Mouse (Mus musculus) hindbrain, embryonic 15.5 days (tissue): ENCODE results near the gene Slc30a5. TPM values are rescaled to one million over a fixed set of nuclear protein-coding genes. Genes with fewer than 3 reads are reported as not detected.
A peak's percentile ranks its signal among the peaks of the same experiment; 100 is the strongest.

Experiments
- ATAC-seq: fragments of 200-750 bp; cut with Nextera tagmentation; 2 replicates; pipeline ENCODE4 v1.8.0; 2017; ENCODE audit warnings: low read depth, moderate number of reproducible peaks, moderate TSS enrichment; ENCODE audit not compliant: low FRiP score
- H3K27ac ChIP-seq: fragments of 300-500 bp; sonication (generic); replicated peaks from 2 replicates; pipeline ENCODE4 v1.5.1; 2015; ENCODE audit warnings: mild to moderate bottlenecking, inconsistent platforms
- H3K27me3 ChIP-seq: fragments of 300-500 bp; sonication (generic); 2 replicates; pipeline ENCODE4 v1.6.1; 2015; ENCODE audit warnings: control low read depth, inconsistent platforms
- H3K36me3 ChIP-seq: fragments of 300-500 bp; sonication (generic); 2 replicates; pipeline ENCODE4 v1.6.1; 2015; ENCODE audit warnings: control low read depth, inconsistent platforms
- H3K4me1 ChIP-seq: fragments of 300-500 bp; sonication (generic); replicated peaks from 2 replicates; pipeline ENCODE4 v1.6.1; 2015; ENCODE audit warnings: control low read depth, inconsistent platforms
- H3K4me2 ChIP-seq: fragments of 300-500 bp; sonication (generic); 2 replicates; pipeline ENCODE4 v1.6.1; 2015; ENCODE audit warnings: moderate library complexity, mild to moderate bottlenecking, inconsistent platforms
- H3K4me3 ChIP-seq: fragments of 300-500 bp; sonication (generic); 2 replicates; pipeline ENCODE4 v1.5.1; 2015; ENCODE audit warnings: mild to moderate bottlenecking, inconsistent platforms
- H3K9ac ChIP-seq: fragments of 300-500 bp; sonication (generic); 2 replicates; pipeline ENCODE4 v1.6.1; 2015; ENCODE audit warnings: inconsistent platforms
- H3K9me3 ChIP-seq: fragments of 300-500 bp; sonication (generic); 2 replicates; pipeline ENCODE4 v1.6.1; 2016; ENCODE audit warnings: control low read depth, inconsistent platforms
- WGBS: fragments of 180-500 bp; shearing (Covaris S2); methylation state at CpG from one replicate; pipeline ENCODE4 v1.1.7; 2015; 5-methylcytosine and 5-hydroxymethylcytosine counted together
- polyA plus RNA-seq: library from polyadenylated mRNA; unstranded; fragments of >200 nt; fragmentation: Nextera tagmentation; extraction: Ambion mirVana; gene quantifications from 2 replicates; pipeline ENCODE4 v1.2.1, GENCODE M21; 2015

Slc30a5 gene
- 33.8 and 35.6 TPM in 2 replicates for polyA plus RNA-seq

- no peaks in the 10 kb centered on the region for H3K27me3 ChIP-seq
- no peaks in the 10 kb centered on the region for H3K9me3 ChIP-seq
- H3K27ac ChIP-seq, result peak within 1 kb of the TSS; percentile 87
- no peaks in the 10 kb centered on the region for H3K36me3 ChIP-seq
- H3K4me3 ChIP-seq, result peak within 1 kb of the TSS; percentile 77
- peaks cover 22% of the 10 kb centered on the region for H3K4me1 ChIP-seq
- ATAC-seq, result peak; percentile 98
- peak within 1 kb of the TSS; percentile 86 for H3K4me2 ChIP-seq
- H3K9ac ChIP-seq, result peak within 1 kb of the TSS; percentile 88
- WGBS, result under 1% methylated on average over 52 of the region's 94 CpGs
These were observed at the start of gene Slc30a5 for GRCm38 (mm10) chr13:100832741-100833639. Gene Slc30a5, minus strand, starts transcription at chr13:100833427.

GRCm38 (mm10) chr13:100881944-100882343, 48.7 kb upstream of the Slc30a5 start:
- Histone ChIP-seq H3K4me3 (no peak overlapping the region), H3K4me1 (no peaks in the 10 kb centered on the region), H3K36me3 (no peaks in the 10 kb centered on the region), H3K27ac (no peak overlapping the region), H3K9ac (no peak overlapping the region), H3K9me3 (no peaks in the 10 kb centered on the region), H3K27me3 (no peaks in the 10 kb centered on the region), H3K4me2 (no peak overlapping the region)
- WGBS, result 89% methylated on average over 2 of the region's 2 CpGs
- ATAC-seq, result no peak

- Histone ChIP-seq H3K9ac (no peak overlapping the region), H3K4me3 (no peak overlapping the region), H3K4me1 (no peaks in the 10 kb centered on the region), H3K27me3 (no peaks in the 10 kb centered on the region), H3K9me3 (no peaks in the 10 kb centered on the region), H3K36me3 (no peaks in the 10 kb centered on the region), H3K27ac (no peak overlapping the region), H3K4me2 (no peak overlapping the region)
- WGBS, result 79% methylated on average over 3 of the region's 3 CpGs
- ATAC-seq, result no peak
These were observed 46.6 kb upstream of the Slc30a5 start for GRCm38 (mm10) chr13:100879806-100880205.

GRCm38 (mm10) chr13:100879326-100879725, 46.1 kb upstream of the Slc30a5 start:
- H3K9me3 ChIP-seq, result no peaks in the 10 kb centered on the region
- WGBS, result 61% methylated on average over 3 of the region's 3 CpGs
- no peak for ATAC-seq

GRCm38 (mm10) chr13:100878264-100878663, 45.0 kb upstream of the Slc30a5 start:
- Histone ChIP-seq H3K4me2 (no peak overlapping the region), H3K4me3 (no peak overlapping the region), H3K4me1 (0 out of 2 replicates have a peak, but pooled peaks cover 3% of the 10 kb centered on the region), H3K36me3 (no peaks in the 10 kb centered on the region), H3K27ac (no peak overlapping the region), H3K27me3 (no peaks in the 10 kb centered on the region), H3K9me3 (no peaks in the 10 kb centered on the region), H3K9ac (no peak overlapping the region)
- 88% methylated on average over 3 of the region's 3 CpGs for WGBS
- no peak for ATAC-seq

More at GRCm38 (mm10) chr13:100879326-100879725, 46.1 kb upstream of the Slc30a5 start:
- Histone ChIP-seq H3K9ac (no peak overlapping the region), H3K36me3 (no peaks in the 10 kb centered on the region), H3K4me1 (0 out of 2 replicates have a peak, but pooled peaks cover 3% of the 10 kb centered on the region), H3K27ac (no peak overlapping the region), H3K4me3 (no peak overlapping the region), H3K27me3 (no peaks in the 10 kb centered on the region), H3K4me2 (no peak overlapping the region)

- Histone ChIP-seq H3K36me3 (no peaks in the 10 kb centered on the region), H3K27me3 (no peaks in the 10 kb centered on the region), H3K27ac (no peak overlapping the region), H3K4me3 (no peak overlapping the region), H3K4me2 (no peak overlapping the region), H3K9me3 (no peaks in the 10 kb centered on the region), H3K9ac (no peak overlapping the region), H3K4me1 (0 out of 2 replicates have a peak, but pooled peaks cover 3% of the 10 kb centered on the region)
- 92% methylated on average over 3 of the region's 3 CpGs for WGBS
- no peak for ATAC-seq
These were observed 44.5 kb upstream of the Slc30a5 start for GRCm38 (mm10) chr13:100877703-100878102.

GRCm38 (mm10) chr13:100875103-100875502, 41.9 kb upstream of the Slc30a5 start:
- Histone ChIP-seq H3K4me1 (peaks cover 14% of the 10 kb centered on the region), H3K9ac (no peak overlapping the region), H3K36me3 (no peaks in the 10 kb centered on the region), H3K27me3 (no peaks in the 10 kb centered on the region), H3K9me3 (no peaks in the 10 kb centered on the region), H3K4me3 (no peak overlapping the region), H3K4me2 (no peak overlapping the region), H3K27ac (no peak overlapping the region)
- 44% methylated on average over 4 of the region's 4 CpGs for WGBS
- ATAC-seq, result no peak

GRCm38 (mm10) chr13:100874588-100874987, 41.4 kb upstream of the Slc30a5 start:
- ATAC-seq, result 0 out of 2 replicates have a peak, but pooled peaks have one; percentile 13
- peak overlapping the region; percentile 41; the same call in 1 of the 2 replicates for H3K27ac ChIP-seq
- WGBS, result 24% methylated on average over 3 of the region's 3 CpGs

GRCm38 (mm10) chr13:100873530-100873929, 40.3 kb upstream of the Slc30a5 start:
- ATAC-seq, result no peak
- 82% methylated on average over 8 of the region's 8 CpGs for WGBS
- Histone ChIP-seq H3K4me2 (no peak overlapping the region), H3K9me3 (no peaks in the 10 kb centered on the region), H3K4me1 (peaks cover 14% of the 10 kb centered on the region), H3K27ac (no peak overlapping the region), H3K27me3 (no peaks in the 10 kb centered on the region), H3K9ac (no peak overlapping the region), H3K36me3 (no peaks in the 10 kb centered on the region), H3K4me3 (no peak overlapping the region)

More at GRCm38 (mm10) chr13:100874588-100874987, 41.4 kb upstream of the Slc30a5 start:
- no peak overlapping the region for H3K4me3 ChIP-seq
- peaks cover 14% of the 10 kb centered on the region for H3K4me1 ChIP-seq
- H3K9ac ChIP-seq, result no peak overlapping the region
- H3K9me3 ChIP-seq, result no peaks in the 10 kb centered on the region
- H3K4me2 ChIP-seq, result no peak overlapping the region
- H3K36me3 ChIP-seq, result no peaks in the 10 kb centered on the region
- no peaks in the 10 kb centered on the region for H3K27me3 ChIP-seq

GRCm38 (mm10) chr13:100871445-100872171, 38.4 kb upstream of the Slc30a5 start:
- ATAC-seq, result peak; percentile 63; the same call in 1 of the 2 replicates
- H3K36me3 ChIP-seq, result no peaks in the 10 kb centered on the region
- H3K4me3 ChIP-seq, result no peak overlapping the region
- H3K27me3 ChIP-seq, result no peaks in the 10 kb centered on the region
- no peaks in the 10 kb centered on the region for H3K9me3 ChIP-seq
- no peak overlapping the region for H3K9ac ChIP-seq
- H3K4me1 ChIP-seq, result peaks cover 14% of the 10 kb centered on the region
- peak overlapping the region; percentile 25 for H3K4me2 ChIP-seq
- H3K27ac ChIP-seq, result peak overlapping the region; percentile 47; the same call in 1 of the 2 replicates
- 27% methylated on average over 11 of the region's 11 CpGs for WGBS

GRCm38 (mm10) chr13:100869813-100870212, 36.6 kb upstream of the Slc30a5 start:
- Histone ChIP-seq H3K27me3 (no peaks in the 10 kb centered on the region), H3K36me3 (no peaks in the 10 kb centered on the region), H3K27ac (no peak overlapping the region), H3K4me3 (no peak overlapping the region), H3K9ac (no peak overlapping the region), H3K9me3 (no peaks in the 10 kb centered on the region), H3K4me1 (peaks cover 14% of the 10 kb centered on the region), H3K4me2 (no peak overlapping the region)
- no peak for ATAC-seq
- 77% methylated on average over 4 of the region's 4 CpGs for WGBS

GRCm38 (mm10) chr13:100866311-100866710, 33.1 kb upstream of the Slc30a5 start:
- no peak overlapping the region for H3K9ac ChIP-seq
- ATAC-seq, result no peak
- H3K27ac ChIP-seq, result no peak overlapping the region
- no peak overlapping the region for H3K4me3 ChIP-seq
- H3K4me1 ChIP-seq, result peaks cover 2% of the 10 kb centered on the region
- H3K4me2 ChIP-seq, result no peak overlapping the region
- H3K36me3 ChIP-seq, result no peaks in the 10 kb centered on the region
- H3K9me3 ChIP-seq, result no peaks in the 10 kb centered on the region
- WGBS, result 85% methylated on average over 6 of the region's 6 CpGs
- H3K27me3 ChIP-seq, result no peaks in the 10 kb centered on the region
